Mouse (Mus musculus): ENCODE data around the gene Fitm2. TPM values are rescaled to one million over a fixed set of nuclear protein-coding genes. Genes with fewer than 3 reads are reported as not detected.
A peak's percentile ranks its signal among the peaks of the same experiment; 100 is the strongest.

The Fitm2 gene
- polyA plus RNA-seq, 1 experiment from 2014 or later, result 4.7 TPM

- no peaks in the 10 kb centered on the region for H3K36me3 ChIP-seq
- no peaks in the 10 kb centered on the region for H3K9me3 ChIP-seq (replicated peaks)
- 66% methylated on average over 3 of the region's 3 CpGs for WGBS (ENCODE audit: insufficient replicate concordance)
- peaks cover 14% of the 10 kb centered on the region for H3K27me3 ChIP-seq
- H3K9ac ChIP-seq, result no peak overlapping the region
- H3K4me2 ChIP-seq, result no peak overlapping the region
- no peaks in the 10 kb centered on the region for H3K4me1 ChIP-seq (replicated peaks)
- H3K27ac ChIP-seq, result no peak overlapping the region
- no peak for DNase-seq
- H3K4me3 ChIP-seq (replicated peaks), result no peak overlapping the region
- ATAC-seq (ENCODE audit: low read depth), result no peak
Measured at GRCm38 (mm10) chr2:163487360-163487759, 14.9 kb upstream of the Fitm2 start.

DNA sequence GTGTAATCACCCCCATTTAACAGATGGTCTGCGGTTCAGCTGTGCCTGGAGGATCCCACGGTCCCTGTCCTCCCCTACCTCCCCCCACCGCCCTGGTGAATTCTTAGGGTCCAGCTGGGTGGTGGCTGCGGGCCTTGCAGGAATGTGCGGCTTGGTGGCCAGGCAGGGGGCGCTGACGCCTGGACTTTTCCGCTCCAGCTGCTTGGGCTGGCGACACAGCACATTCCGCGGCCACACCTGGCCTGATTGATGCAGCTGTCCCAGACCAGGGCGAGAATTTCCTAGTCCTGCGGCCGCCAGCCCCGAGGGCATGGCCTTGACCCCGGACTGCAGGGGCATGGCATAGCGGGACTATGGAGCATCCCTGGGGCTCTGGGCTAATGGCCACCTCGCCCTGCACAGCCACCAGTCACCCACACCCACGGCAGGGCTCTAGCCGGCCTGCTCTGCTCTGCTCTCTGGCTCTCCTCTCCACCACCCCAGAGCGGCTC, 9.2 kb upstream of the Fitm2 start:
- no peak overlapping the region for H3K27ac ChIP-seq
- ATAC-seq (ENCODE audit: low read depth), result peak; percentile 57
- WGBS (ENCODE audit: insufficient replicate concordance), result 5% methylated on average over 21 of the region's 21 CpGs
- H3K9me3 ChIP-seq (replicated peaks), result no peaks in the 10 kb centered on the region
- no peaks in the 10 kb centered on the region for H3K36me3 ChIP-seq
- peaks cover 38% of the 10 kb centered on the region for H3K27me3 ChIP-seq
- H3K4me2 ChIP-seq, result peak overlapping the region; percentile 39
- no peak for DNase-seq
- H3K4me3 ChIP-seq (replicated peaks), result peak overlapping the region; percentile 7
- H3K4me1 ChIP-seq (replicated peaks), result 0 out of 2 replicates have a peak, but pooled peaks cover 5% of the 10 kb centered on the region
- H3K9ac ChIP-seq, result no peak overlapping the region

- H3K27ac ChIP-seq, result no peak overlapping the region
- H3K4me2 ChIP-seq, result no peak overlapping the region
- no peak overlapping the region for H3K4me3 ChIP-seq (replicated peaks)
- no peaks in the 10 kb centered on the region for H3K36me3 ChIP-seq
- 49% methylated on average over 18 of the region's 18 CpGs for WGBS (ENCODE audit: insufficient replicate concordance)
- no peak for DNase-seq
- no peak overlapping the region for H3K9ac ChIP-seq
- no peaks in the 10 kb centered on the region for H3K9me3 ChIP-seq (replicated peaks)
- ATAC-seq (ENCODE audit: low read depth), result no peak
- 0 out of 2 replicates have a peak, but pooled peaks cover 5% of the 10 kb centered on the region for H3K4me1 ChIP-seq (replicated peaks)
- peaks cover 38% of the 10 kb centered on the region for H3K27me3 ChIP-seq
Measured at GRCm38 (mm10) chr2:163480191-163480825, 7.9 kb upstream of the Fitm2 start.

DNA sequence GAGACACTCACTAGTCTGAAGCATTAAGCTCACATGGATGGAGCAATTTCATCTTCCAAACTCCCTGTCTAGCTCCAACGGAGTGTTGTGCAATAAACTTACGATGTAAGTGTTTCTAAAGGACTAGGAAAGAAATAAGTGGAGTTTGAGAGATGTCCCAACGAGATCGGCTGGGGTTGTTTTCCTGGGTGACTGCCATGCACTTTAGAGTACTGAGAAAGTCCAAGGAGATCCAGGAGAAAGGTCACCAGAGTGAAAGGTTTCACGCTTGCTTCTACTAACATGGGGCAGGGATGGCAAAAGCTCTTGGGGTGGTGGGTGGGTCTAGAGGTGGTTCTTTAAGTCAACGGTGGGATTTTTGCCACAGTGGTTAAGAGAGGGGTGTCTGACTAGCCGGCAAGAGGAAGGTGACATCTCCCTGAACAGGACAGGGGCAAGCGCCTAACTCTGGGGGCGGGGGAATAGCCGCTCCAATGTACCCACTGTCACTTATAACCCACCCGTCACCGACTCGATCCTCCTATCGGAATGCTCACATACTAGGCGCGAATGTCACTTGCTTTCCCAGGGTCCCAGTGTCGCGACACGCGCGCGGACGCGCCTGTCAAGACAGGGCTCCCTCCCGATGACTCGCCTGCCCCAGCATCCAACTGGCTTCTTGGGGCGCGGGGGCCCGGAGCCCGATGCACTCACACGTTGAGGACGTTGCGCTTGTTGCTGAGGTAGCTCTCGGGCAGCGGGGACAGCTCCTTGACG, 541 bp downstream of the Fitm2 start:
- H3K4me1 ChIP-seq (replicated peaks), result peaks cover 19% of the 10 kb centered on the region
- H3K36me3 ChIP-seq, result peaks cover 23% of the 10 kb centered on the region
- DNase-seq (no peak), ATAC-seq (ENCODE audit: low read depth) (peak; percentile 86)
- peak overlapping the region; percentile 87 for H3K9ac ChIP-seq
- H3K9me3 ChIP-seq (replicated peaks), result no peaks in the 10 kb centered on the region
- peak overlapping the region; percentile 86 for H3K4me3 ChIP-seq (replicated peaks)
- 0 out of 2 replicates have a peak, but pooled peaks cover 5% of the 10 kb centered on the region for H3K27me3 ChIP-seq
- peak overlapping the region; percentile 90 for H3K4me2 ChIP-seq
- H3K27ac ChIP-seq, result peak overlapping the region; percentile 77
- WGBS (ENCODE audit: insufficient replicate concordance), result 4% methylated on average over 36 of the region's 36 CpGs

GRCm38 (mm10) chr2:163471136-163471535, 1.3 kb downstream of the Fitm2 start:
- ATAC-seq (ENCODE audit: low read depth), result no peak
- Histone ChIP-seq H3K27me3 (0 out of 2 replicates have a peak, but pooled peaks cover 5% of the 10 kb centered on the region), H3K9me3 (replicated peaks) (no peaks in the 10 kb centered on the region), H3K4me1 (replicated peaks) (peaks cover 19% of the 10 kb centered on the region), H3K4me2 (peak overlapping the region; percentile 90), H3K4me3 (replicated peaks) (peak overlapping the region; percentile 86), H3K36me3 (peaks cover 23% of the 10 kb centered on the region), H3K27ac (no peak overlapping the region), H3K9ac (peak overlapping the region; percentile 87)
- no peak for DNase-seq
- WGBS (ENCODE audit: insufficient replicate concordance), result 67% methylated on average over 3 of the region's 3 CpGs

DNA sequence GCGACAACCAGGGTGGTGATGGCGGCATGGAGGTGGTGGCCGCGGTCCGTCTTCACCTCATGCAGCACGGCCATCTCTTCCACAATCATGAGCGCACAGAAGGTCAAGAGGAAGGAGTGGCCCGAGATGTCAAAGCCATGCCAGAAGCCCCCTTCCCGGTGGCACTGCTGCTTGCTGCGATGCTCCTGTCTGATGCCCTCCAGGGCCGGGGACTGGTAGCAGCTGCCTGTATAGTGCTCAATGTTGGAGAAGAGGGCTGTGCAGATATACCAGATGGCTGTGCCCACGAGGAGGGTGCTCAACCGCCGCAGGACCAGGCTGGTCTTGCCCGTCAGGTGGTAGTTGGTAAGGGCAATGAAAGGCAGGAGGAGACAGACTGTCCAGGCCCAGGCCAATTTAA, 2.7 kb downstream of the Fitm2 start:
- Histone ChIP-seq H3K4me3 (replicated peaks) (no peak overlapping the region), H3K27ac (no peak overlapping the region), H3K4me2 (no peak overlapping the region), H3K4me1 (replicated peaks) (peaks cover 19% of the 10 kb centered on the region), H3K36me3 (peaks cover 23% of the 10 kb centered on the region), H3K9ac (no peak overlapping the region), H3K9me3 (replicated peaks) (no peaks in the 10 kb centered on the region), H3K27me3 (0 out of 2 replicates have a peak, but pooled peaks cover 5% of the 10 kb centered on the region)
- no peak for DNase-seq
- 84% methylated on average over 15 of the region's 15 CpGs for WGBS (ENCODE audit: insufficient replicate concordance)
- ATAC-seq (ENCODE audit: low read depth), result no peak

DNA sequence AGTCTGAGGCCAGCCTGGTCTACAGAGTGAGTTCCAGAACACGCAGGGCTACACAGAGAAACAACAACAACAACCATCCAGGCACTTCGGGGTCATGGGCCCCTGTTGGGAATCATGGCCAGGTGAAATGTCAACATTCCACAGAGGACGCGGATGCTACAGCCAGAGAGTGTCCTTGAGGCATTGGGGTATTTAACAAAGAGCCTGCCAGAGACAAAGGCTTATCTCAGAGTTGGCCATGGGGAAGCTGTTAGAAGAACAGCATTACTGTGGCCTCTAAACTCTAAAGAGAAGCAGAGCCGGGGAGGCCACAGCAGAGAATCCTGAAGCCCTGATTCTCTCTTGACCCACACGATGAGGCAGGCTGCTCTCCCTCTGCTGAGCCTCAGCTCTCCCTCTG, 3.6 kb downstream of the Fitm2 start:
- DNase-seq (no peak), ATAC-seq (ENCODE audit: low read depth) (no peak)
- Histone ChIP-seq H3K4me3 (replicated peaks) (no peak overlapping the region), H3K4me1 (replicated peaks) (peaks cover 19% of the 10 kb centered on the region), H3K27ac (no peak overlapping the region), H3K9me3 (replicated peaks) (no peaks in the 10 kb centered on the region), H3K36me3 (peaks cover 23% of the 10 kb centered on the region), H3K27me3 (0 out of 2 replicates have a peak, but pooled peaks cover 4% of the 10 kb centered on the region), H3K4me2 (no peak overlapping the region), H3K9ac (no peak overlapping the region)
- 81% methylated on average over 6 of the region's 6 CpGs for WGBS (ENCODE audit: insufficient replicate concordance)

GRCm38 (mm10) chr2:163467585-163467984, 4.8 kb downstream of the Fitm2 start:
- Histone ChIP-seq H3K27ac (no peak overlapping the region), H3K36me3 (peaks cover 23% of the 10 kb centered on the region), H3K4me2 (no peak overlapping the region), H3K4me1 (replicated peaks) (peaks cover 23% of the 10 kb centered on the region), H3K9me3 (replicated peaks) (no peaks in the 10 kb centered on the region), H3K4me3 (replicated peaks) (no peak overlapping the region), H3K27me3 (no peaks in the 10 kb centered on the region), H3K9ac (no peak overlapping the region)
- 85% methylated on average over 6 of the region's 6 CpGs for WGBS (ENCODE audit: insufficient replicate concordance)
- ATAC-seq (ENCODE audit: low read depth) (no peak), DNase-seq (no peak)

DNA sequence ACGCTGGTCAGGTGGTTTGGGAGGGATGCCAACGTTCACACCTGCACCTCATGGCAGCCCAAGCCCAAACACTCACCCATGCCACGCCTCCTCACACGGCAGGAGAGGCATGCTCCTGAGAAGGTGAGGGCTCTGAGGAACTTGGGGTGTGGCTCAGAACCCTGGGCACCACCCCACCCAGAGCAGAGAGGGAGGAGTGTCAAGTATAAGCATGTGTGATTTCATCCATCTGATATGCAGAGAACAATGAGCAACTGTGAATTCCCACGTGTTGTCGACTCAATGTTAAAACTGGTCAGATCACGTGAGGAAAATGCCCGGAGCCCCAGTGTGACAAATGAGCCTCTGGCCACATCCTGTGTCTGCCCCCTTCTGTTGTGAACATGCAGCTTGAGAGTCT, 5.7 kb downstream of the Fitm2 start:
- H3K27me3 ChIP-seq, result no peaks in the 10 kb centered on the region
- no peak overlapping the region for H3K4me2 ChIP-seq
- peaks cover 19% of the 10 kb centered on the region for H3K4me1 ChIP-seq (replicated peaks)
- WGBS (ENCODE audit: insufficient replicate concordance), result 55% methylated on average over 8 of the region's 8 CpGs
- H3K9me3 ChIP-seq (replicated peaks), result no peaks in the 10 kb centered on the region
- no peak for ATAC-seq (ENCODE audit: low read depth)
- H3K27ac ChIP-seq, result no peak overlapping the region
- DNase-seq, result no peak
- peaks cover 23% of the 10 kb centered on the region for H3K36me3 ChIP-seq
- no peak overlapping the region for H3K9ac ChIP-seq
- H3K4me3 ChIP-seq (replicated peaks), result no peak overlapping the region

GRCm38 (mm10) chr2:163464562-163464961, 7.9 kb downstream of the Fitm2 start:
- peaks cover 4% of the 10 kb centered on the region; the same call in 1 of the 2 replicates for H3K27me3 ChIP-seq
- WGBS (ENCODE audit: insufficient replicate concordance), result 64% methylated on average over 6 of the region's 6 CpGs
- no peak overlapping the region for H3K4me2 ChIP-seq
- H3K27ac ChIP-seq, result no peak overlapping the region
- no peak for DNase-seq
- H3K9ac ChIP-seq, result no peak overlapping the region
- peaks cover 19% of the 10 kb centered on the region for H3K36me3 ChIP-seq
- H3K4me1 ChIP-seq (replicated peaks), result peaks cover 9% of the 10 kb centered on the region; the same call in 1 of the 2 replicates
- no peaks in the 10 kb centered on the region for H3K9me3 ChIP-seq (replicated peaks)
- no peak for ATAC-seq (ENCODE audit: low read depth)
- no peak overlapping the region for H3K4me3 ChIP-seq (replicated peaks)

GRCm38 (mm10) chr2:163463998-163464397, 8.4 kb downstream of the Fitm2 start:
- no peak overlapping the region for H3K27ac ChIP-seq
- no peak overlapping the region for H3K4me3 ChIP-seq (replicated peaks)
- no peaks in the 10 kb centered on the region for H3K9me3 ChIP-seq (replicated peaks)
- peaks cover 10% of the 10 kb centered on the region; the same call in 1 of the 2 replicates for H3K4me1 ChIP-seq (replicated peaks)
- peaks cover 13% of the 10 kb centered on the region for H3K36me3 ChIP-seq
- H3K9ac ChIP-seq, result no peak overlapping the region
- no peak overlapping the region for H3K4me2 ChIP-seq
- ATAC-seq (ENCODE audit: low read depth) (no peak), DNase-seq (no peak)
- peaks cover 9% of the 10 kb centered on the region for H3K27me3 ChIP-seq
- WGBS (ENCODE audit: insufficient replicate concordance), result 68% methylated on average over 4 of the region's 4 CpGs
